Mouse (Mus musculus): Measurements from ENCODE around the gene Ndst4.

Gene Ndst4

DNA sequence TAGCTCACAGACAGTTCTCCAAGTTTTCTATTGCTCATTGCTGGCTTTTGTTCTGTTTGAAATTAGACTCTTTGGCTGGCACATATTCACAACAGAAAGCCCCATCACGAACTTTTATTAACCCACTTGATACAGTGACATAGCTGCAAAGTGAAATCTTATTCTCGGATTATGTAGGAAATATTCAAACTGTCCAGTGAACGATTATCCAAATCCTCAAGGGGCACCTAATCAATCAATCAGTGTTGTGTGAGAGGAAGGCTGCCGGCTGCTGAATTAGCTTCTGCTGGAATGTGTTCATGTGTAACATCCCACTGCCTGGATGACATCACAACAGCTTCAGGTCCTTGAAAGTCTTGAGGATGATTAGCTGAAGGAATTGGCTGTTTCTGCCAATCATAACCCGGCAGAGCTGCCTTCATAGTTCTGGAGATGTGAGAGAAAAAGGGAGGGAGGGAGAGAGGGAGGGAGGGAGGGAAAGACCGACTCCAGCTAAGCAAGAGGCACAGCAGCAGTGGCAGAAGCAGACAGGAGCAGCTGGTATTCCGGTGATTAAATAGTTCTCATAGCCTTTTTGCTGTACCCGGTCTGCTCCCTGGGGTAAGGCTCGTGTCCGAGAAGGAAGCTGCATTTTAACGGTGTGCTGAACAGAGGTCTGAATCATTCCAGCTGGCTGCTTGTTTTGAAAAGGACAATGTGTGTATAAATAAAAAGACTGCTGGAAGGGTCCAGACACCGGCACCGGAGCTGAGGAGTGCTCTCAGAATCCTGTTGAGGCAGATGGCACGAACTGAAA is at the start of gene Ndst4:
TSS of gene Ndst4 (plus strand) at position 476 of the 796 bp plus-strand sequence.
- DNase-seq (ENCODE audit: low spot score in 2 of 2) = no peak

DNA sequence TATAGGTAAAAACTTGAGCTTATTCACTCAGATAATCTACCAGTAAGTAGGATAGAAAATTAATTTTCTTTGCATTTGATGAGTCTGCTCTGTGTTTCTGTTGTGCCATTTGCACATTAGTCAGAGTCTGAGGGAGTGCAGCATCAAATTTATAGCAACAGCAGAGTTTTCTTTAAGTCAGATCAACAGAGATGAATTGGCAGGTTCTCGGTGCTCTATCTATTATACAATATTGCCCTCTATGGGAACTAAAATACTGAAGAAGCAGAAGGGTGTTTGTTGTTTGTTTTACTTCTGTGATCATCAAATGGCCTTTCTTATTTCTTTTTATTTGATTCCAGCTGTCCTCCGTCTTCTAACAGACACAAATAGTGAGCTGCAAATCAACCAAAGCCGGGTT is 6.4 kb upstream of the Ndst4 start:
- DNase-seq (ENCODE audit: low spot score in 2 of 2) = no peak

DNA sequence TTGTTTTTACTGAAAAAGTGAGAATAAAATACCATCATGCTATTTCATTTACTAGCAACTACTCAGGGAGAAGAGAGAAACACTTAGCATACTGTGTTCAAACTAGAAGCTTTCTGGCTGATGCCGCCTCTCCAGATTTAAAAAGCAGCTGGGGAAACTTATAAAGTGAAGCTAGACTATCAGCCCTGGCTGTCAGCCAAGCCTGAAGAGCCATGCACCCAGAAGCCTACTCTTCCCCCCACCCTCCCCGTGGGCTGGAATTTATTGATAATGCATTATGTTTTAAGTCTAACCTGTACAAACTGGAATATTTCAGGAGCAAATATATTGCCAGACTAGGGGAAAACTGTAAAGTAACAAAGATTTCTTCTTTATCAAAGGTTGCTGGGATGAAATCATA is 2.6 kb downstream of the Ndst4 start:
- DNase-seq (ENCODE audit: low spot score in 2 of 2) = no peak

DNA sequence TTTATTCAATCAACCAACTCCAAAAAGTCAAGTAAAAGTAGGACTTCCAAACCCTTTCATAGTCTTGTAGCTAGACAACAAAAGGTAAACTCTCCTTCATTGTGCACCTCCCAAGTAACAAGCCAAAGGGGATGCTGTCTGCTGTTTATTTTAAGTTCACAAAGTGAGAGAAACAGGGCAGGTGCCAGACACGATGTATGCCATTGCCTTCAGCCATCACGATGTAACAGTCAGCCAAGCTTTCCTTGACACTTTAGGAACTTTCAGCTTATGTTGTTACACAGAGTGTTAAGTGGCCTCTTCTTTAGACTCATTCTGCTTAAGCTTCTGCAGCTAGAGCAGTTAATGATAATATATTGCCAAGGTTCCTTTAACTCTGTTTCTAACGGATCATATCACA is 3.1 kb downstream of the Ndst4 start:
- DNase-seq (ENCODE audit: low spot score in 2 of 2) = no peak

DNA sequence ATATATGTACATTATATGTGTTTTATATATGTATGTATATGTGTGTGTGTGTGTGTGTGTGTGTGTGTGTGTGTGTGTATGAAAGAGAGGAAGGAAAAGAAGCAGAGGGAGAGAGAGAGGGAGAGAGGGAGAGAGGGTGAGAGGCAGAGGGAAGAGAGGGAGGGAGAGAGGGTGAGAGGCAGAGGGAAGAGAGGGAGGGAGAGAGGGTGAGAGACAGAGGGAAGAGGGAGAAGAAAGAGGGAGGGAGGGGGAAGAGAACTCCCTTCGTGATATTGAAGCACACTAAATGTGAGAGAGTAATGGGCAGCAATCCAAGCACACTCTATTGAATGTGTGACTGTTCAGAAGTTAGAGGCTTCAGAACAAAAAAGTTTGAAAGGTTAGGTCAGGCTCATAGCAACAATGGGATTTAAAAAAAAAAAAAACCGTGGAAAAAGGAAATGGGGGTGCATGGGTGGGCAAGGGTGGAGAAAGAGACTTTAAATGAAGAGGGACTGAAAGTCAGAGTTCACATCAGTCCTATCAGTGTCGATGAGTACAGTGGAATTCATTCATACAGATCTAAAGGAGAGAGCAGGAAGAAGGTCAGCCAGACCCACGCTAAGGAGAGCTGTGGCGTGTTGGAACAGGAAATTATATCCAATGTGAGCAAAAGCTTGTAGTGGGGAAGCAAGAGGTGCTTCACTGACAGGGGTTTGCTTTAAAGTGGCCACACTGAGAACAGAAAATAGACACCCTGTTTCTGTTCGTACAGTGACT is 63.2 kb downstream of the Ndst4 start:
- no peak for DNase-seq (ENCODE audit: low spot score in 2 of 2)

DNA sequence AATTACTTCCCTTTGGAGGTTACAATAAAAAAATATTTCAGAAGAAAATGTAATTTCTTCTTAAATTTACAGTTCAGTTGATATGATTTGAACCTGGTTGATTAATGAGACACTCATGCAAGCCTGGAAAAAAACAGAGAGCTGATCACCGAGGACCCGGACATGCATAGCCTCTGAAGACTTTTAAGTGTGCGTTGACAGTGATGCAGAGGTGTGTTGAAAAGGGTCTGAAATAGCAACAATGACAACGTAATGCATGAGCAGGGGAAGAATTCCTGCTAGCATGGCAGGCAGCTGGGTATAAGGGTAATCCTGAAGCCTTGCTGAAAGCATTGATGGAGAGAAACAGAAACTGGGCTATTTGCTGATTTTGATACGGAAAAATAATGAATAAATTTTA is 106.2 kb downstream of the Ndst4 start:
- DNase-seq (ENCODE audit: low spot score in 2 of 2) = no peak

DNA sequence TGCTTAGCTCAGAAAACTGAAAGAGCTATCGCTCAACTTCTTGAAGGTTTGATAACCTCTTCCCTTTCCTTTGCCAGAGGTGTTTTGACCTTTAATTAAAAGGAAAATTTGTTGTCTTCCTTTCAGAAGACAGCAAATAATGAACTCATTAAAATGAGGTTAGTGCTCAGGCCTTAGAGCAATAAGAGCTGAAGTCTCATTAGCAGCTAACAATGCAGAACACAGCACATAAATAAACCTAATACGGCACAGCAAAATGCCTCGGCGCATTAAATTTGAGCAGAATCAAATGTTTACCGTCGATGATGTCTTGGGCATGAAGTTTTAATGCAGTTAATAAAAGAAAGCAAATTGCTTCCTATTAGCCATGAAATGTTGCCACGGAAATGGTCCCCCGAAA is 129.5 kb downstream of the Ndst4 start:
- DNase-seq (ENCODE audit: low spot score in 2 of 2) = no peak

DNA sequence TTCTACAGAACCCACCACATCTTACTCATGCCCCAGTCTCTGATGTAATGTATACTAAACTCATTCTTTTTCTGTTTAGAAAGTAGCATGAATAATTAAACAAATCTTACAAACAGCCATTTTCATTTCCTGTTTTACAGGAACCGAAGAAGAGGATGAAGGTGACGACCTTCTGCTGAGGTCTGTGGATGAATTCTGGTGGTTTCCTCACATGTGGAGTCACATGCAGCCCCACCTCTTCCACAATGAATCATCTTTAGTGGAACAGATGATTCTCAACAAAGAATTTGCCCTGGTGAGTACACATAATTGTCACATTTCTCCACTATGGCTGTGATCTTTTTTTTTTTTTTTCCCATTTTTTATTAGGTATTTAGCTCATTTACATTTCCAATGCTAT is 166.7 kb downstream of the Ndst4 start:
- no peak for DNase-seq (ENCODE audit: low spot score in 2 of 2)

DNA sequence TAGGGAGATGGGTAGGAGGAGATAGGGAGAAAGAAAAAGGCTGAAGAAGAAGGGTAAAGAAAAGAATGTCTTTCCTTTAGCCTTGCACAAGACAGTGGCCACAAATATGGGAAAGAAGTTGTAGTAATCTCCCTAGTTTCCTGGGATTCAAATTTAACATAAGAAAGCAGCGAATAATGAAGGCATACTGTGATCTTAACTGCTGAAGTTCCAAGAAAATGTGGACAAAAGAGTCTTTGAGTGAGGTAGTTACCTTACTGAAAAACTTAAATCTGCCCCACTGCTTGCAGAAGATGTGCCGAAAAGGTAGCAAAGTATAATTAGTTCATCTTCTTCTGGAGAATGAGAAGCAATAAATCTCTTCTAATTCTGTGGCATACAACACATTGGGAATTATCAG is 228.4 kb downstream of the Ndst4 start:
- DNase-seq (ENCODE audit: low spot score in 2 of 2) = no peak

DNA sequence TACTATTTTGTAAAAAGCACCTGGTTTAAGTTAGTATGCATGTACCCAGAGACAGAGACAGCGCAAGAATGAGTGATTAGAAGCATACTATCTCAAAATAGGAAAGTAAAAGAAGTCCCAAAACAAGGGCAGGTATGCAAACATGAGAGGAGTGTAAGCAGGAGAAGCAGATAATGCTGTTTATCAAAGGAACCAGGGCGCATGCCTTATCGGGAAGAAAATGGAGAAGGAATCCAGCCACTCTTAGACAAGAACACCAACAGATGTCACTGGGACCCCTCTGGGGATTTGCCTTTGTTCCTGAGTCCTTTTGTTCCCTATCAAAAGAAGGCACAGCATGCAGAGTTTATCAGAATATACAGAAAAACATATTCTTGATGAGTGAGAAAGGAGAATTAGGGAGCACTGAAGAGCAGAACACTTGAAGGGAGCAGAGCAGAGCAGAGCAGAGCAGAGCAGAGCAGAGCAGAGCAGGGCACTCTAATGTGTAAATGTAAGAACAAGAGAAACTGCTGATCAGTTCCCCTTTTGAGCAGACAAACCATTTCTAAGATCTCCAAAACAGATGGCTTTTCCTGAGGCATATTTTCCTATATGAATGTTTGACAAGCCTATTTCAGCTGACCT is 251.2 kb downstream of the Ndst4 start:
- no peak for DNase-seq (ENCODE audit: low spot score in 2 of 2)

DNA sequence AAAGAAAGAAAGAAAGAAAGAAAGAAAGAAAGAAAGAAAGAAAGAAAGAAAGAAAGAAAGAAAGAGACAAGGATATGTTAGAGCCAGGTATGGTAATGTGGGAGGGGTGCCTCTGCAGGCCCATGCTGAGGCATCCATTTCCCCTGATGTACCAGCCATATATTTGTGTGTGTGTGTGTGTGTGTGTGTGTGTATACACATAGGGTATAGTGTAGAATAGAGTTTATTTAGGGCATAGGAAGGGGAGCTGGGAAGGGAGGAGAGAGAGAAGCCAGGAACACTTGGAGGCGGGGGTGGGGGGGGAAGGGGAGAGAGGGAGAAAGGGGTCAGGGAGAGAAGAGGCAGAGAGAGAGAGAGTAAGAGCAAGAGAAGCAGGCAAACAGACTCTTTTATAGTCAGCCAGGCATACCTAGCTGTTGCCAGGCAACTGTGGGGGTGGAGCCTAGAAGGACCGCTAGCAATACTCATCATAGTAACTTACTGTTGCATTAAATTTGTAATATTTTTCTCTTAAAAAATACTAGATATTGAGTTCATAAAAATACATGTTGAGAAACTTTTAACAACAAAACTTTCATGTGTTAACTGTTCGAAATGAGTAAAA is 256.3 kb downstream of the Ndst4 start:
- no peak for DNase-seq (ENCODE audit: low spot score in 2 of 2)

DNA sequence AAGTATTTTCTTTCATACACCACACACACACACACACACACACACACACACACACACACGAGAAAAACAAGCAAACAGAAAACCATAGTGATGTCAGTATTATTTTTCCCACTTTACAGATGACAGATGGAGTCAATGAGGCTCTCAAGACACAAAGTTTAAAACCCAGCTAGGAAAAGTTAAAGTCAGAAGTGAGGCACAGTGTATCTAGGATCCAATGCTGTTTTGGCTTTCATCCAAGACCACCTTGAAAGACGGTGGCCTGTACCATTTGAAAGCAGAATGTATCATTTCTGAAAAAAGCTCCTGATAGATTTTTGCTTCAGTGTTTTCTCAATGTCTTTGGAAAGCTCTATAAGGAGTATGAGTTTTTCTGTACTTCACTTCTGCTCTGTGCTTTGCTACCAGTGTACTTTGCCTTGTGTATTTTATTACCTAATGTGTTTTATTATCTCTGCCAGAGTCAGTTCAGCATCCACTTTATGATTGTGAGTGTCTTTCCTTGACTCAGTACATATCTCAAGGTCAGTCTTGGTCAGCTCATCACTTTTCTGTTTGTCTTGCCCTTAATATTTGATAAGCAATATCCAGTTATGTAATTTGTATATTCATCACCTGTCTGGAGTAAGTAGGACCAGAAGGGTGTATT is 257.1 kb downstream of the Ndst4 start:
- no peak for DNase-seq (ENCODE audit: low spot score in 2 of 2)

DNA sequence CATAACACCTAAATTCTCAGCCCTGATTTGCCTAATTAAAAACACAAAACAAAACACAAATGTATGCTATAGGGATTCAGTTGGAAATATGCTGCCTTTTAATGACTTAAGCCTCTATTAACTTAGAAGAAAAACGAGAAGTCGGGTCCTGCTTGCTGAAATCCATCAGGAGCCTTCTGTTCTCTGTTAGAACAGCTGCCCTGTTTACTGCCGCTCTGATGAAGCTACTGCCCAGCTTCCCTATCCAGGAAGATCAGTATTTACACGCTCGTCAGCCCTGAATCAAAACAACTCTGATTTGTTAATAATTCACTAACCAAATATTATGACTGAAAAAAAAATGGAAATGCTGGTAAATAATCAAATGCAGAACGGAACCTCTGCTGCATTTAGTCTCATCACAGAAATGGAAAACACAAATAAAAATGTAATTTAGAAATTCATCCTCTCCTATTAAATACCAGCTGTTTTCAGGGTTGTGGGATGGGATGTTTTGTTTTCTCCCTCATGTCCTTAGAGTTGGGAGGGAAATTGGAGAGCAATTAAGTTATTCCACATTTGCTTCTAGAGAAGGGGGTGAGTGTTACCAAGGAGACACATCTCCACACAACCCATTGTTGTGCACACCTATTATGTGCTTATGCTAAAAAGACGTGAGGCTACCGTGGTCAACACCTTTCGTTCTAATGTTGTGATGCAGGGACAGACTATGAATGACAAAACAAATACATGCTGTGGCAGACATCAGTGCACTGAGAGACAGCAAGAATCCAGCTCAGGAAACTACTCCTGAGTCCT is 270.3 kb downstream of the Ndst4 start:
- no peak for DNase-seq (ENCODE audit: low spot score in 2 of 2)

DNA sequence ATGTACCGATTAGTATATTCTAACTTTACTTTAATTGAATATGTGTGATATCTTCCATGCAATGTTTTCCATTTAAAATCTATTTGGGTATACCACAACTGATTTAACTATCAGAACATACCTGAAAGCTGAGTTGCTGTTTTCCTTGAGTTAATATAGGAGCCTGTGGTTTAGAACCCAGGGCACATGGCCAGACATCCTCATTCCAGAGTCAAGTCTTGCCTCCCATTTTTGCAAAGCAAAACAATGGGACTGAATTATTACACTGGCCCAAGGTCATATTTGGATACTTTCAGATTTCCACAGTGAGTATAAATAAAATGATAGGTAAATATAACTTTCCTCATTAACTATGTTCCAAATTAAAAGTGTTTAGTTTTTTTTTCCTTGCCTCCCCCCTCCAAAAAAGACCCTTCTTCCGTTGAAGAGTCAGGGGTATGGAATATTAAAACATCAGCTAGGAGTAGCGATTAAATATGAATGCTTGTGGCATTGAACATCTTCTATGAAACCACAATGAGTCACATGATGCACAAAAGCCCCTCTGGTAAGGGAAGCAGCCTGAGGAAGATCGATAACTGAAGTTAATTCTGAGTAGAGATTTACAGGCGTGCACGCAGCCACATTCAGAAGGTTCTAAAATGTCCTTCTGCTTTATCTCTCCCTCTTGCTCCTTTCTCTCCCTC is 271.5 kb downstream of the Ndst4 start:
- no peak for DNase-seq (ENCODE audit: low spot score in 2 of 2)

DNA sequence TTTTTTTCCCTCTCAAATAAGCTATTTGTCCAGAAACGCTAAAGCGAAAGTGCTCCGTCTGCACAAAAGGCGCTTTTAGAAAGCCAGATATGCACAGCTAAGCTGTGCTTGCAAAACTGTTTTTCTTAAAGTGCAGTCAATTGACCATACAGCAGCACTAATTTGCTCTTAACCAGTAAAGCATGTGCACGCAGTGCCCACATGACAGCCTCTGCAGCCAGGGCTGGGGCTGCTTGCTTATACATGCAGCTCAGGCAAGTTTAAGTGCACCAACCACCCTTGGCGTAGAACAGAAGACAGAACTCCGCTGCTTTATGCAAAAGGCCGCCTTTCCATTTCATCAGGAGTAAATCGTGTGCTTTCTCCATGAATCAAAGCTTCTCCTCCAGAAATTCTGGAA is 275.0 kb downstream of the Ndst4 start:
- DNase-seq (ENCODE audit: low spot score in 2 of 2) = no peak

DNA sequence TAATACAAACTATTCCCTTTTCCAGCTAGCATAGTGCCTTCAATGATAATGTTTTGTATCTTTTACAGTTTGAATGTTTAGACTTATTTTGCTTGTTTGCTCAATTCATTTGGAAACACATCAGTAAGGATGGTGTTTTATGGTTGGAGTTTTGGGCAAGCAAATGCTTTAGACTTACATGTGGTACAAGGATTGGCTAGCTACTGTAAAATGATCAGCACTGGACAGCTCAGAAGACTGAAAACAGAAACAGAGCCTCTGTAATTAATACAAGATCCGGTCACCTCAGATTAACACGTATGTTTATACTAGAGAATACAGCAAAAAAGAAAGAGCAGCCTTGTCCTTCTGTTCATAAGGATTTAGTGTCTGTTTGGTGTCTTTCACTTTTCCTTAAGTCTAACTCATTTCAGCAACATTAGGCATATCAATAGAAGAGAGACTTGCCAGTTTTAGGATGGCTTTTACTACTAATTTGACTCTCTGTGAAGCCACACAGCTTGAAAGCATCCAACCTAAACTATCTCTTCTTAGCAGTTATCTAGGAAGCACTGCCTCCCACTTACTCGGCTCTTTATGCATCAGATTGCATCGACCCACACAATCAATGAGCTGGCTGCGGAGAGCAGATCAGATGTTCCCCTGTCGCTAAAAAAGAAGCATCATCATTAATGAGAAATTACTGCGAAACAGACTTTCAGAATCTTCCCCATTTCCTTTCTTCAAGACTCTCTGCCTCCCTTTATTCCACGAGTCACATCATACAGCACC is 279.8 kb downstream of the Ndst4 start:
- DNase-seq (ENCODE audit: low spot score in 2 of 2) = no peak

DNA sequence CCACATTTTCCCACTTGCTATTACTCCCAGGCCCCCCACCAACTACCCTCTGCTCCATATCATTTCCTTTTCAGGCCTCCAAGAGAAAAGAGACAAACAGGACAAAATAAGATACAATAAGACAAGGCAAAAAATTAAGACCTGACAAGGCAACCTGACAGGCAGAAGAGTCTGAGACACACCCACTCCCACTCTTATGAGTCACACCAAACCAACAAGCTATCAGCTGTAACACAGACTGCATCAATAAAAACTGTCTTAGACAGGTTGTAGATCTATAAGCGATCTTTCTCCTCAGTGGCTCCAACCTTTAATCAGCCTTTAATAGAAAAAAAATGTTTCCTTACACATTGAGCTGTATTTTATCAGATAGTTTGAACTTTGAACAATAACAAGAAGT is 280.7 kb downstream of the Ndst4 start:
- DNase-seq (ENCODE audit: low spot score in 2 of 2) = no peak

DNA sequence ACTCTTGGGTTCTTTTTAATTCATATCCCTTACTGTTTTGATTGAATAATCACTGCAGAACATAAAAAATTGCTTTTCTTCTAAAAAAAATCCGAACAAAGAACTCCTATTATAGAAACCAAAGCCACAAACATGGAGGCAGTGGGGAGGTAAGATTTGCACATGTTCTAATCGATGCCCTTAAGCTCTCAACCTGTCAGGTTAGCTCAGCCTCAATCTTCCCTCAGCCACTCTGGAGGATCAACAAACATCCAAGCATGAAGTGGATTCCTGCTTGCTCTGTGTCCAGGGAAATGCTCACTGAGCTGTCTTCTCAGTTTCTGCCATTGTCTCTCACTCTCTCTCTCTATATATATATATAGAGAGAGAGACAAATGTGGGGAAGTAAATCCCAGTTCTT is 283.7 kb downstream of the Ndst4 start:
- no peak for DNase-seq (ENCODE audit: low spot score in 2 of 2)

DNA sequence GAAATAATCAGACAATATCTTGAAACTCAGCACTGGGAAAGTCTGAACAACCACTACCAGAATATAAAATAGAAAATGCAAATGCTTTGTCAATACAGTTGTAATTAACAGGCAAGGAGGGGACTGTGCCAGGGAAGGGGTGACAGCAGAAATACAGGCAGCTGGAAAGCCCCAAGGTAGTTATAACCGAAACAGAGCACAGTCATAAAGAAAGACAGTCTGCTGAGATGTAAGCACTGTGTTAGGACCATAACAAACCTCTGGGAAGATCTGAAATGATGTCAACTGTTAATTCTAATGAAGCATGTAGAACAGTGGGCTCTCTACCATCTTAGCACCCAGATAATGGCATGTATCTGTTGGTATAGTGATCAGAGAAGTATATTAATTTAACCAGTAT is 287.1 kb downstream of the Ndst4 start:
- DNase-seq (ENCODE audit: low spot score in 2 of 2) = no peak

DNA sequence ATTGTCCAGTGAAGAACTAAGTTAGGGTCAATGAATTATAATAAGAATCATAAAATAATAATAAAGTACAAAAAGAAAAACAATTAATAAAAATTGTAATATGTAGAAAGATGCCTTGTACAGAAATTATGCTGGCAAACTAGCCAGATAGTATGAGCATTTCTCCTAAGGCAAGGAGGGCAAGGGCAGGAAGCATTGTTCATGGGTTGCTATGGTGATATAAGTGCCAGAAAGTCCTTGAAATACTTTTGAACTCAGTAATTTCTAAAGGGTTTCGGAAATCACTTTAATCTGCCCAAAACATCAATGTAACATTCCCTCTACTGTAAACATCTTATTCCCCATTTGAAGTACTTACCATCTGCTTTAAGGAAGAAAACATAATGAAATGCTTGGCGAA is 319.1 kb downstream of the Ndst4 start:
- DNase-seq (ENCODE audit: low spot score in 2 of 2) = no peak

Data from thymus, postnatal 10 days (tissue).